Mouse (Mus musculus) thymus, postnatal 14 days (tissue): Measurements from ENCODE around the gene Cap2.

ENCODE experiments used
- DNase-seq: peaks from one replicate; pipeline ENCODE4 v3.0.0; 2021

The Cap2 gene

DNA sequence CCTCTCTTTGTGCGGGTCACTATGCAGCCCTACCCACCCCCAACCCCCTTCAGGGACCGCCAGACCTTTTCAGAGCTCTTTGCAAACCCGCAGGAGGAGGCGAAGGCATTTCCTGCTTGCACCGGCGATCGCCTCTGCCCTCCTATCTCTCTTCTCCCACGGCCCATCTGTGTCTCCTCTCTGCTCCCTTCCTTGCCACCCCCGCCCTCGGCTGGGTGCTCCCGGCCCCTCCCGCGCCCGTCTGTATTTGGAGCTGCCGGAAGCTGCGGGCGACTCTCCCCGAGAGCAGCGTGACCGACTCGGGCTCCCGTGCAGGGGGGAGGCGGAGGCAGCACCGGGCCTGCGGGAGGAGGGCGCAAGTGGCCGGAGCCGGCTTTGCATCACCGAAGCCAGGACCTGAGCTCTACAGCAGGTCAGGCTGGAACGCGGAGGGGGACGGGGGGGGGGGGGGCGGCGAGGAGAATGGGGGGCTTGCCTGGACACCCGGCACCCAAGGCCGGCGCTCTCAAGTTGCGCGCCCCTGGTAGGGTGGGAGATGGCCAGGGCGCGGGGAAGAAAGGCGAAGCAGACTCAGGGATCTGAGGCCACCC, at the start of gene Cap2:
TSS of gene Cap2 (plus strand) at position 49 of the 590 bp plus-strand sequence.
- peak; percentile 93 for DNase-seq

DNA sequence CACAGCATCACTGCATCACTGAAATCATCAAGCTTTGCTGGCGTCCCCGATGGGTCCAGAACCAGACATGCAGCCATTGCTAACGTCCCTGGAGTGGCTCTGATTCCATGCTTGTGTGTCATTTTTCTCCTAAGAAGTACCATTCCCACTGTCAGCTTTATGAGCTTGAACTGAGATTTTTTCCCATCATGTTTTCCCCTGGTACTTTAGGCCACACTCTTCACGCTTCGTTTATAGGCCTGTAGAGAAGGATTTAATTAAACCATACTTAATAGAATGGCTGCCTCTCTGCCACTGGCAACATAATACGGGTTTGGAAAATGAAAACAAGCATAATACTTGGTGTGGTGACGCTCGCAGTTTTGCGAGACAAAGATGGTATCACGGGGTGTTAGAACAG, 42.1 kb upstream of the Cap2 start:
- no peak for DNase-seq

DNA sequence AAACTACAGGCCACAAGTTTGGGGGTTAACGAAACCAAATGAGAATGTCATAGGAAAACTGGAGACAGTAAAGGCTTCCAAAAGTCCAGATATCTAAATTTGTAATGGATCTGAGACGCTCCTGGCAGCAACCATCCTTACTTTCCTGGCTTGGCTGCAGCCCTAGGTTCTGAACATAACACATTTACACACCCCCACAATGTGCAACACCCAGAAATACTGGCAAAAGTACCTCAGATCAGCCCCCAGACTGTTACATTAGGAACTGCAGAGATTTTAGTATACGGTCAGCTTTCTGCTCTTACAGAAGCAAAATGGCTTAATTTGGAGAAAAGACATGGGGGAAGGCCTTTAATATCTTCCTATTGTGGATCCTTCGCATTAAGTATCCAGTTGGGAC, 39.4 kb upstream of the Cap2 start:
- DNase-seq = no peak

DNA sequence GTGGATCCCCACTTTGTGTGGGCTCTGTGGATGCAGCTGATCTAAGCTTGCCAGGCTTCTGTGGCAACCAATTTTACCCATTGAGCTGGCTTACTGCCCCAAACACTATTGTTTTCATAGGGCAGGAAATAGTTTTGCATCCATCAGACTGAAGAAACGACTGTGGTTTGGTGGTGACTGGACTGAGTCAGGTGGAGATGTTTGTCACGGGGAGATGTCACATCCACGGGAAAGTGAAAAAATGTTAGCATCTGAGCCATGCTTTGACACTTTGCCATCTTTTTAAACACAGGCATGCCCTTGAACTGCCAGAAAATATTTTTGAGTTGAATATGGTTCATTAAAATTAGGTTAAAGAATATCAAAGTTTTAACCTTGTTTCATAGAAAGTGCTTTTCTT, 37.9 kb upstream of the Cap2 start:
- DNase-seq = no peak

DNA sequence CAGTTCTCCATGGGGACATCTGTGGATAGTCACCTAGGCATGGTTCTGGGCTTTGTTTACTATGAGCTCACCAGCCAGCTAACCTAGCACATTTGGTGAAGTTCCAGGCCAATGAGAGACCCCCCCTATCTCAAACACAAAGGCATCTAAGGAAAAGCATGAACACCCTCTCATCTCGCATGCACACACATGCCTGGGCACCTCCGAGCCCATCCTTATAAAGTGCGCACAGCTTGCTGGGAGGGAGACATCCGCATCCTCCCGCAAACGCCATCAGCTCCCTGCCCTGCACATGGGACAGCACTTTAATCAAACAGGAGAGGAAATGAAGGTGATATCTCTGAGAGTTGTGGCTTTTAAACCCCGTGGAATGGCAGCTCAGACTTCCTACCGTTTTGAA, 33.4 kb upstream of the Cap2 start:
- no peak for DNase-seq

DNA sequence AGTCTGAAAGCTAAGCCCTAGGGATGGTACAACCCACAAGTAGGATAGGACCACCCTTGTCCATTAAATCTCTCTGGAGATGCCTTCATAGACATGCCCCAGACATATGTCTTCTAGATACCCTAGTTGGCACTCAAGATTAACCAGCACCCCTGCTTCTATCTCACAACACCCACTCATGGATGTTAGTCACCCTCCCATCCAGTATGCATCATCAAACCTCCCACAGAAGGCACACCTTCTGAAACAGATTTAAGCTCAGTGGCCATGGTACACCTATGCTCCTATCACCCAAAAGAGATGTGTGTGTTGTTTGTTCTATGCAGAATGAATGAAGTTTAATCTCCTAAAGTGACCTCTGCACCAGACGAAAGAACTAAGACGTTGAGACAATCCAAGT, 32.1 kb upstream of the Cap2 start:
- DNase-seq = no peak

DNA sequence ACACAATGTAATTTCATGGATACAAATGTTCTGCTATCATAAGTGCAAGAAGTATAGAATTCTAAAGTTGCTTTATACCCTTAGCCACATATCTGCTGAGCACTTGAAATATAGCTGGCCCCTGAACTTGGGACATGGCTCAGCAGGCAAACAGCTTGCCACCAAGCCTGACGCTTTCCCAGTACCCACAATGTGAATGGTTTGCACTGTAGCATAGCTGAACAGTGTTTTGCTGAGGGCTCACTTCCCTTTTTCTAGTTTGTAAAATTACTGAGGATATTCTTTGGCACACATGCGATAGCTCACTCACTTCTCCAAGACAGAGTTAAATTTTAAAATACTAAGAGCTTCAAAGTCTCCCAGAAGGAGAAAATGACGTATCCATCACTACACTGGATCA, 20.4 kb upstream of the Cap2 start:
- DNase-seq = no peak

DNA sequence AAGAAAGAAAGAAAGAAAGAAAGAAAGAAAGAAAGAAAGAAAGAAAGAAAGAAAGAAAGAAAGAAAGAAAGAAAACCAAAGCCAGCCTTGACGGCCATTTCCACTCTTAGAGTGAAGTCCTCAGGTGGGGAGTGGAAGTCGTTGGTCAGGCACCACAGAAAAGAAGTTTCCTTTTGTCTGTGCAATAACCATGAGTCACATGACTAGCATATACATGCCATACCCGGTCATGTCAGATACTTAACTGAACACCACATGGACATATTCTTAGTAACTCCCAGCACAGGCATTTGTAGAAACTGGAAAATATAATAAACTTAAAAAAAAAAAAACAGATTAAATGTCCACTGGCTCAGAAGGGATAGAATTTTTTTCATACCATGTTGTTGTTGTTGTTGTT, 16.0 kb upstream of the Cap2 start:
- DNase-seq = no peak

DNA sequence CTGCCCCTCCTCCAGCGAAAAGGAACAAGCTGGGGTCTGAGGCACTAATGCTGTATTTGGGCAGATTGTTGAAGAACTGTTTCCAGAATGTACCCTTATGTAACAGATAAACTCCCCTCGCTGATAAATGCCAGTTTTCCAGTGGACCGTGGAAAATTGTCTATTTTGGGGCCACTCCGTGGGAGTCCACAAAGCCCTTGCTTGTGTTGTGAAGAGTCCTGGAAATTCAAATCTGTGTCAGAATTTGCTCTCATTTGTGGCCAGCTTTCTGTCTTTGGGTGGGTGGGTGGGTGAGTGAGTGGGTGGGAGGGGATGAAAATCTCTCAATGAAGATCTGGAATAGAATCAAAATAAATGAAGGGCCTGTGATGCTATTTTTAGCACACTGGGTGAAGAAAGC, 13.5 kb upstream of the Cap2 start:
- DNase-seq = no peak

DNA sequence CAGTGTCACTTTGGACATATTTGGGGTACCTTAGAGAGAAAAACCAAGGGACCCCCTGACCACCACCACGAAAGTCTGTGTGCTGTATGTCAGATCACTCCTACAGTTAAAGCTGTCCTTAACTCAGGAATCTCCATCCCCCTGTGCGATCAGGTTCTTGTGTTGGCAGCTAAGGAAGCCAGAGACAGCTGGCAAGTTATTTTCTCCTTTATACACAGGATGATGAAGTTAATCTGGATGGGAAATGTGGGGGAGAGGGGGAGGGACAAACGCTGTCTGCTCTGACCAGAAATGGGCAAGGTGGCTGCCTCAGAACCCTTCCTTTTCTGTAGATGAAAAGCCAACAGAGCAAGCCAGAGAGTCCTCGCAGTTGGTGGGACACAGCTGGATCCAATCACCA, 11.0 kb upstream of the Cap2 start:
- DNase-seq = no peak

DNA sequence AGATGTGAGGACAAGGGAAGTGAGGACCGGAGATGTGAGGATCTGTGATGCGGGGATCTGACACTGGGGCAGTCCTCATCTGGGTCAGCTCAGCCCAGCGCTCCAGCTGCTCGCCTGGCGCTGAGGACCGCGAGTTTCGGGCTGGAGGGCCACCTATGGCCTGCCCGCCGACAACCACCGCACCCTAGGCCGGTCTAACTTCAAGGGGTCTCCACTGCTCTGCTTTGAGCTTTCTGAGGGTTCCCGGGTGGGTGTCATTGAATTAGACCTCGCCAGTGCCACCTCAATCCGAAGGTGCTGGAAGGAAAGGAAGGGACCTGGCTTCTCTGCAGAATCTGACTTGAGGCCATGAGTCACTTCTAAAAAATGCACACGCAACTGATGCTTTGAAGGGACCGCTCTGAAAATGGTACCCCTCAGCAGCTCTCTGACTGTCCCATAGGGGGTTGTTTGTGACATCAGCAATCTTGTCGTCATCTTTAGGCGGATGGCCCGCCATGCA, 793 bp downstream of the Cap2 start:
- peak; percentile 26 for DNase-seq

DNA sequence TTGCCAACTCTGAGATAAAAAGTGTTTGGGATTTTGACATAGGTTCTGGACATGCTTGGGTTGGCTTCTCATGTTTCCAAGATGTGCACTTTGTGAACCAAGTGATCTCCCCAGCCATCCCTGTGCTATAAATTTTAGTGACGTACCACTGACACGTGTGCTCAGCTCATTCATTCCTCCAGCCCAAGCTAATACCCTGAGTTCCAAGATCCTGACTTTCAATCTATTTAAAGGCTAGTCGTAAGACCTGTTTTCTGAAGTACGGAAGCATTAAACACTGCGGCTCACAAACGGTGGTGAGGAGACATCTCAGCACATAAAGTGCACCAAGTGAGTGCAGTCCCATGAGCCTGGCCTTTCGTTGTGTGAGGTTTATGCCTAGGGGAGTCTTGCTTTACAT, 6.3 kb downstream of the Cap2 start:
- no peak for DNase-seq

DNA sequence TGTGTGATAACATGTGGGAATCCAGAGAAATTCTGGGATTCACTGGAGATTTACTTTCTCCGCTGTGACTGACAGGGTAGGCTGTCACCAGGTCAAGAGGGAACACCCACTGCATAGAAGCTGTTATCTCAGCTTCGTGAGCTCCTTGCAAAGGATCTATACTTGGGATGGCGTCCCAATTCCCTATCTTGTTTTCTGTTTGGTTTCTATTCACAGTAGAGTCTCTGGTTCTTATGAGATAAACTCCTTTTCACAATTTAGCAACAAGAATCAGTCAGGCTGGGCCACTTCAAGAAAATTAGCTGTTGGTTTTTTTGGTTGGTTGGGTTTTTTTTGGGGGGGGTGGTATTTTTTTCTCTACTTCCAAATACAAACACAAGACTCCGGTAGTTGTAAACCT, 7.2 kb downstream of the Cap2 start:
- no peak for DNase-seq

DNA sequence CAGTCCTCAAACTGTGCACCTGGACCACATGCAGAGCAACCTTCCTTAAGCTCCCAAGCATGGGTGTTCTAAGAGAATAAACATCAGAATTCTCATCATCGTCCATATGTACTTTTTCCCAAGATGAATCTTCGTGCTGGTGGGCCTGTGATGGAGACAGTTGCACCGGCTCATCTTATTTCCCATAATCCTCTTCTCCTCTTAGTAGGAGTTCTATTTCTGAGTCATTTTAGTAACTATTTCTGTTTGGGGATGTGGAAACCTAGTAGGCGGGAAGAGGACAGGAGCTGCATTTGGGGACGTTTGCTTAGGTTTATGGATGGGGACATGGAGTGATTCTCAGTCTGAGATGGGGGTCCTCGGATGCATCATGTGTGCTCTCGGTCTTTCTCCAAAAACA, 8.8 kb downstream of the Cap2 start:
- no peak for DNase-seq

DNA sequence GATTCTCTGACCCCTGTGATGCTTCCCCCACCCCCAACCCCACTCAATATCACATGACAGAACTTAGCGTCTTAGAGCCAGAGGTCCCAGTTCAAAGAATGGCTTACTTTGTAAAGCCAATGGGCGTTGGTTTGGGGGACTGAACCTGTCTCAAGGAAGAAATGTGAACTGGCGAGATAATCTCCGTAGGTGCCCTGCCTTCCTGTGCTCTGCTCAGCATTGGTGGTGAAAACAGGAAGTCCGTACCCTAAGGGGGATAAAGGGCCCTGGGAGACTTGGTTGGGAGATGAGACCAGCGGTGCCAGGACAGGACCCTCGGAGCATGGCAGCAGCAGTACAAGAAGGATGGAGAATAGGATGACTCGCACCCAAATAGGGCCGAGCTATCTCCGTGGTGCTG, 12.8 kb downstream of the Cap2 start:
- DNase-seq = no peak

DNA sequence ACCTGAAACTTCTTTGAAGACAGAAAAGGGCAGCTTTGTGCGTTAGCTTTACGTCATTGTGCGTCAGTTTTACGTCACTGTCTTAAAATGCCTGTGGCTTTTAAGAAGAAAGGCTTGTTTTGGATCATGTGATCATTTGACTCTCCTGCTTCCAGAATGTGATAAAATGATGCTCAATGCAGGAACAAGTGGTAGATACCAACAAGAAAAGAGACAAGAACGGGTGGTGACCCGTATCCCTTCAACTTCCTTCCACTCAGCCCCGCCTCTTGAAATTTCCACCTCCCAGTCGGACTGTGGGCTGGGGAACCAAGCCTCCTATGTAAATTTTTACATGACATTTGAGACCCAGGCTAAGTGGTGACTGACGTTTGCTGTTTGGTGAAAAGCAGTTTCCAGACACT, 13.5 kb downstream of the Cap2 start:
- DNase-seq = no peak

DNA sequence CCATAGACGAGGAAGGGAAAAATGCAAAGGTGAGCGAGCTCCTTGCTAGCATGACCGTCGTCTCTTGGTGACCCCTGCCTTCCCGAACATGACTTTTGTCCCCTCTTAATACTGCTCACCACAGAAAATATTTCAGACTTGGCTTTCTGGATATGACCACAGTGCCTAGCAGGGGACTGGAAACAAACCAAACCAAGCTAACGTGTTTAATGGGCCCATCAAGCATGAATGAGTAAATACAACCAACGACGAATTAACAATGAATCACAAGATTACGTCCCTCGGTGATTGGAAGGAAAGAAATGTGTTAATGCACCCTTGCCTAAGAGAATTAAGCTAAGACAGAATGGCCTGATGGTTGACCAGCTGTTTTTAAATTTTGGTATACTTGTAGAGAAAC, 13.9 kb downstream of the Cap2 start:
- DNase-seq = no peak

DNA sequence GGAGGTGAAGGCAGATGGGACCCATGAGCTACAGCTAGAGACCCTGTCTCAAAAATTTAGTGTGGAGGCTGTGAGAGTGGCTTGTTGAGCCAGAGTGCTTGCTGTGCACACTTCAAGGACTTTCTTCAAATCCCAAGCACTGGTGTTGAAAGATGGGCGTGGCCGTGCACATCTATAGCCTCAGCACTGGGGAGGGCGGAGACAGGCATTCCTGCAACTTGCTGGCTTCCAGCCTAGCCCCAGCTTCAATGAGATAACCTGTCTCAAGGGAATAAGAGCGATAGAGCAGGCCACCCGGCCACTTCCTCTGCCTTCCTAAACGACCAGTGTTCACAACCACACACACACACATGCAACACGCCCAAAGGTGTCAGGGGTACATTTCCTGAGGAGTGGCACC, 14.5 kb downstream of the Cap2 start:
- DNase-seq = no peak

DNA sequence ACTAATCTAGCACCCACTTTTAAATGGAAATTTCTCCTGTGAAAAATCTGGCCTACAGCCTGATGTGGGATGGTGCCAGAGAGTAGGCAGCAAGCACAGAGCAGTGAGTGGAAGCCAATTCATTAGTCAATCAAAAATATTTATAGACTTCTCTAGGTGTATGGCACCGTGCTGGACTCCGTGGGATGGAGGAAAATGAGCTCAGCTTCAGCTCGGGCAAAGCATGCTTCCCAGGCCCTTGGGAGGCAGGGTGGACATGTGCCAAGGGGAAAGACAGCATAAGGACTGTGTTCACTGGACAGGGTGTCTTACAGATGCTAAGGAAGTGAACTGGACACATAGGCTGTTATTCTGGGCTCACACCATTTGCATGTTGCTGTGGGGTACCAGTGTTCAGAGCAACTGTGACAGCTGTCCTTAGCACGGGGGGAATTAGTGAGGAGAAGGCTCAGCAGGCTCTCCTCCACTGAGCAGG, 15.6 kb downstream of the Cap2 start:
- DNase-seq = no peak

DNA sequence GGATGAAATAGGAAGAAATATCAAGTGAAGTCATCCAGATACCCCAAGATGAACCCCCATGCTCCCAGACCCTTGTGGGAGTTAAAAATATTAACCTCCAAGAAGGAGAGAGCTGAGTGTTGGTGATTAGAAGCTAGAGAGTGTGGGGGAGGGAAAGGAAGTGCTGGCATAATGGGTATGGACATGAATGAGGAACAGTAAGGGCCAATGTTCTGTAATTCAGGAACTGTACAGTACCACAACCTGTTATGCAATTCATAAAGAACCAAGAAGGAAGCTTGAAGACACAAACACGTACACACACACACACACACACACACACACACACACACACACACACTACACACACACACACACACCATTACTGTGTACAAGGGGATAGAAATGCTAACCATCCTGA, 19.8 kb downstream of the Cap2 start:
- DNase-seq = no peak

DNA sequence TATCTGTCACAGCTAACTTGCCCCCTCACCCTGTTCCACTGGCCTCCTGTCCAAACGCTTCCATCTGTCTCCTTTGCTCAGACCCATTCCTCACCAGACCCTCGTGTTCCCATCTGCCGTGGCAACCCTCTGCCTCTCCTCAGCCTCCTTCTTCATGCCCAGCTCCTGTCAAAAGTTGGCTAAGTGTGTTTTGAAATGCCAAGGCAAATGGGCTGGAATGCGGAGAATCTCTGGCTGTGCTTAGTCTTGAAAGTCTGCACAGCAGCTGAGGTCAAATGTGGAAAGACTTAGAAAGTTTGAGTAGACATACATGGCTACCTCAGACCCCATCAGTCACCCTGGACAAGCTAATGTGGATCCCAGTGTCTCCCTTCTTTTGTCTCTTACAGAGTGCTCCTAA, 21.1 kb downstream of the Cap2 start:
- DNase-seq = no peak

DNA sequence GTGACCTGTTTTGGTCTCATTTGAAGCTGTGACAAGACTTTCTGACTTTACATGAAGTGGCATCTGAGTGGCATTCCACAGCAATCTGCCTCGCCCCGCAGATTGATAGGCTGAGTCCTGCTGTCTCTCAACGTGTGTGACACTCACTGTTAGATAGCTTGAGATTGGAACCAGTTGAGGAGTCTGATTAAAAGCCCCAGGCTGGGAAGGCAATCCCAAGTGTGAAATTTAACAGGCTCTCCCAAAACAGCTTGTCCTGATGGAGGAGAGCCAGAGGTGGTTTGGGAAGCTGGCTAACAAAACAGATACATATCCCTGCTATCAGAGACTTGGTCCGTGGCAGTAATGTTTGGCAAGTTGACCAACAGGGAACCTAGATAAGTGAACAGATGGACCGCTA, 21.6 kb downstream of the Cap2 start:
- DNase-seq = no peak

DNA sequence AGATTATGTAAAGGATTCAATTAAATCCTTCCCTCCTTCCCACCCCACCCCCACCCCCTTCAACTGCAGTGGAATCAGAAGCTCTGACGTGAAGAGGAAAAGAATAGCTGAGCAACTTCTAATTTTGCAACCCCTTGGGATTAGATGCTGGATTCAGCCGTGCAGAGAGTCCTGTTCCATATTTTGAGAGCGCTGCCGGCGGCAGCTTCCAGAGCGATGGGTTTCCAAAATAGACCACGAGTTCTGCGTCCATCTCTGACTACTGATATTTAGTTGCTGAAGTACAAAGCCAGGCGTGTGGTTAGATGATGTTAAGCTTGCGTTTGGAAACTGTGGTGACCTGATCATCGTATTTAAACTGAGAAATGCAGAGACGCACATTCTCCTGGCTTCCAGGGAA, 22.1 kb downstream of the Cap2 start:
- DNase-seq = no peak

DNA sequence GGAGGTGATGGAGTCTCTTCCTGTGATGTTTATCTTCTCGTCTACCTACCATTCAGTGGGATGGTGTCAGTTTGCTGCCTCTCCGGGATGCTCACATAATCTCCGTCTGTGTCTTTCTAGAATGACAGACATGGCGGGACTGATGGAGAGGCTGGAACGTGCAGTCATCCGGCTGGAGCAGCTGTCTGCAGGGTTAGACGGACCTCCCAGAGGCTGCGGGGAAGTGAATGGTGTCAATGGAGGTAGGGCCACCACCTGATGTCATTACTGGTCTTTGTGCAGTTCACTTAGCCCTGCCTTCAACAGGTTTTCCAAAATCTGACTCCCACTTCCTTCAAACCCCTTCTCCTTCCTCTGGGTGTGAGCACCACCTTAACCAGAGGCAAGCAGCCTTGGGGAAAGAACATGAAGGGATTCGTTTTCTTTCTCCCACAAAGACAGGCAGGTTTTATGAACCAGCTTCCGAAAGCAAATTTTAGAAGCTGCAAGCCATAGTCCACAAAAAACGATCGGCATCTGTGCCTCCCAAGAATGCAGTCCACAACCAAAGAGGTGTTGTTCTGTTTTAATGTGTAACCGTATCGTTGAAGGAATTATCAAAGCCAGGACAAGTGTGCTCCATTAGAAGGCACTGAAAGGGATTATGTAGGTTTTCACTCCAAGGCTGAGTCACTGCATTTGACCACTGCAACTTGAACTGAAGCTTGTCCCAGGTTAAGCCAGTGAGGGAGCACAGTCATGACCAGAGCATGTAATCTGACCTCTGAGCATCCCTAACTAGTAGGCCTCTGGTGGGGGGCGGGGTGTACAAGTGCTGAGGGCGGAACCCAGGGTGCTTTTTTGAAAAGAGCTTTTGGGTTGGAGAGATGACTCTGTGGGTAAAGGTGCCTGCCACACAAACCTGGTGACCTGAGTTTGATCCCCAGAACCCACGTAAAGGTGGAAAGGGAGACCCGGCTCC, 23.9 kb downstream of the Cap2 start:
- DNase-seq = no peak
